Mouse (Mus musculus) hindbrain, embryonic 11.5 days (tissue): ENCODE results near the gene Mpzl3. TPM values are rescaled to one million over a fixed set of nuclear protein-coding genes. Genes with fewer than 3 reads are reported as not detected.
"Not testable (repeated sequence)": the region's sequence is repeated elsewhere in the genome, so short reads cannot be mapped to it uniquely, and the experiment has no call there.

Experiments
- ATAC-seq: fragments of 200-750 bp; cut with Nextera tagmentation; 2 replicates; pipeline ENCODE4 v1.8.0; 2017; ENCODE audit warnings: mild to moderate bottlenecking, moderate TSS enrichment, moderate library complexity; ENCODE audit not compliant: low FRiP score
- DNase-seq: peaks from one replicate; pipeline ENCODE4 v3.0.0-alpha.2; 2015; ENCODE audit warnings: low spot score
- H3K27ac ChIP-seq: fragments of 300-500 bp; sonication (generic); 2 replicates; pipeline ENCODE4 v1.5.1; 2014; ENCODE audit warnings: mild to moderate bottlenecking, low read depth, low read length
- H3K27me3 ChIP-seq: fragments of 300-500 bp; sonication (generic); 2 replicates; pipeline ENCODE4 v1.6.1; 2014; ENCODE audit warnings: mild to moderate bottlenecking, low read length, moderate library complexity, mixed read lengths; ENCODE audit not compliant: control insufficient read depth, insufficient read depth
- H3K36me3 ChIP-seq: fragments of 300-500 bp; sonication (generic); 2 replicates; pipeline ENCODE4 v1.6.1; 2014; ENCODE audit warnings: mild to moderate bottlenecking, low read length, moderate library complexity, mixed read lengths; ENCODE audit not compliant: control insufficient read depth, insufficient read depth
- H3K4me1 ChIP-seq: fragments of 300-500 bp; sonication (generic); replicated peaks from 2 replicates; pipeline ENCODE4 v1.6.1; 2014; ENCODE audit warnings: low read length, mixed read lengths; ENCODE audit not compliant: control insufficient read depth, insufficient read depth
- H3K4me2 ChIP-seq: fragments of 300-500 bp; sonication (generic); replicated peaks from 2 replicates; pipeline ENCODE4 v1.6.1; 2014; ENCODE audit warnings: mild to moderate bottlenecking, low read depth, low read length
- H3K4me3 ChIP-seq: fragments of 300-500 bp; sonication (generic); 2 replicates; pipeline ENCODE4 v1.5.1; 2014; ENCODE audit warnings: low read depth, low read length
- H3K9ac ChIP-seq: fragments of 300-500 bp; sonication (generic); 2 replicates; pipeline ENCODE4 v1.6.1; 2014; ENCODE audit warnings: low read depth, low read length
- H3K9me3 ChIP-seq: fragments of 300-500 bp; sonication (generic); 2 replicates; pipeline ENCODE4 v1.6.1; 2016; ENCODE audit warnings: low read length; ENCODE audit not compliant: control insufficient read depth
- WGBS: fragments of 180-500 bp; shearing (Covaris S2); extraction: QIAGEN DNeasy Blood & Tissue Kit; methylation state at CpG from one replicate; pipeline ENCODE4 v1.1.7; 2014; 5-methylcytosine and 5-hydroxymethylcytosine counted together
- polyA plus RNA-seq: library from polyadenylated mRNA; unstranded; fragments of >200 nt; fragmentation: Nextera tagmentation; extraction: Ambion mirVana; gene quantifications from 2 replicates; pipeline ENCODE4 v1.2.1, GENCODE M21; 2014

The Mpzl3 gene
- polyA plus RNA-seq, 1 experiment from 2014 or later: 2.8 TPM

DNA sequence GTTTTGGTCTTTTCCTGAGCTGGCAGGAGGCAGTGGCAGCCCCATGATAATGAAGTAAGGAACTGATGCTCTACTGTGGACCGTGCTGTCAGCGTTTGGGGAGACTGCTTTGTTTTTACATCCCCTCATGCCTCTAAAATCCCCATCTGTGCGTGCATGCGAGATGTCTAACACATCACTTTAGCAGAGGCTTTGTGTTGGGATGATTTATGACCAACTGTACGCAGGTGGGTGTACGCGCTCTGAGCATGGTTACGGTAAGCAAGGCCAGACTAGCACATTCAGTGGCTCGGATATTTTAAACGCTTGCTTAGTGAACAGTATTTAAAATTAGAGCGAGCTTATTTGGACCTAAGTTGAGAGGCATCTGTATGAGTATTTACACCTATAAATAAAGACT lies 37.0 kb upstream of the Mpzl3 start:
- WGBS: 83% methylated on average over 11 of the region's 11 CpGs
- ATAC-seq: no peak
- Histone ChIP-seq H3K4me2 (no peak overlapping the region), H3K36me3 (no peaks in the 10 kb centered on the region), H3K4me3 (no peak overlapping the region), H3K9me3 (no peaks in the 10 kb centered on the region), H3K27me3 (no peaks in the 10 kb centered on the region), H3K4me1 (no peaks in the 10 kb centered on the region), H3K27ac (no peak overlapping the region), H3K9ac (no peak overlapping the region)
- no peak for DNase-seq

DNA sequence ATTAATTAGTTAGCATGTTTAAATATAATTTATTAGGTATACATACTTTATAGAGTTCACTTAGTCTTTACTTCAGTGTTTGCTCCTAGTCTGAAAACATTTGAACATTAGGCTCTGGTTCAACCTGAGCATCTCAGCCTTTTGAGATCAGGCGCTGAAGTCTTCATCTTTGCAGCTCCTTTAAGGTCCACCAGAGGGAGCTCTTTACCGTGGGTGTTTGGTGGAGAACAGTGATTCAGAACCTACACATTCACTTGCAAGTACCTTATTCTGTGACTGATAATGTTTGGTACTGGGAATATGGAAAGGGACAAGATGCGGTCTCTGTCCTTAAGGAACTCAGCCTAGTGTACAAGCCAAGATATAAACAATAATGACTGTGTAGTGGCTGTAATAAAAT lies 32.2 kb upstream of the Mpzl3 start:
- ATAC-seq: no peak
- WGBS: 16% methylated on average over 3 of the region's 3 CpGs
- Histone ChIP-seq H3K4me1 (no peaks in the 10 kb centered on the region), H3K27ac (no peak overlapping the region), H3K4me2 (no peak overlapping the region), H3K36me3 (no peaks in the 10 kb centered on the region), H3K9me3 (no peaks in the 10 kb centered on the region), H3K4me3 (no peak overlapping the region), H3K27me3 (no peaks in the 10 kb centered on the region), H3K9ac (no peak overlapping the region)
- peak; percentile 82 for DNase-seq

DNA sequence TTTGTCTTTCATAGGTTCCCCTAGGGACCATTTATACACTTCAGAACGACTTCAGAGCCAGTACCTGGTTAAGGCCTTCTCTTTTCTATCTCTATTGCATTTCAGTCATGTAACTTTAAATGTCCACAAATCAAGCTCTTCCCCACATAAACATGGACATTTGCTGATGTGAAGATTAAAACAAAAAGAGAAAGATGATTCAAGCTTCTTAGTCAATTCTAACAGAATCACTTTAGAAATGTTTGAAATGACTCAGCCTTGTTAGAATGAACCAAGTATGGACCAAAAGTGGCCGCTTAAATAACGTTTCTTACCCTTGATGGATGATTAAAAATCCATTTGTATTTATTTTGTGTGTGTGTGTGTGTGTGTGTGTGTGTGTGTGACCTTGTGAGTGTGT lies 31.3 kb upstream of the Mpzl3 start:
- H3K4me2 ChIP-seq: no peak overlapping the region
- H3K27me3 ChIP-seq: no peaks in the 10 kb centered on the region
- ATAC-seq: no peak
- no peaks in the 10 kb centered on the region for H3K4me1 ChIP-seq
- 64% methylated on average over 3 of the region's 3 CpGs for WGBS
- no peak overlapping the region for H3K4me3 ChIP-seq
- H3K9ac ChIP-seq: no peak overlapping the region
- H3K9me3 ChIP-seq: no peaks in the 10 kb centered on the region
- no peak overlapping the region for H3K27ac ChIP-seq
- DNase-seq: no peak
- H3K36me3 ChIP-seq: no peaks in the 10 kb centered on the region

DNA sequence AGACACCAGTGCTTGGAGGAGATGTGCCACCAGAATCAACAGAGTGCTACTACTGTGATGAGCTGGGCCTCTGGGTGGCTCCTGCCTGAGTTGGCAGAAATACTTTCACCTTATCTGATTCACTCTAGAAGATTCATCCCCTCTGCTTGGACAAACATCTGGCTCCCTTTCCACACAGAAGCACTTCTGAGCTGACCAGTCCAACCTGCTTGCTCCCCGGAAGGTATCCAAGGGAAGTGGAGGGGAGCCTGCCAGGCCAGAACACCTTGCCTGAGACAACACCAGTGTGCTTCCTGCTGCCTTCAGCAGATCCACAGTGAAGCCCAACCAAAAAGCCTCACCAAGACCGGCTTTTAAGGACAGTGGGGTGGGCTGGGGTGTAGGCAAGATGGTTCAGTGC lies 30.8 kb upstream of the Mpzl3 start:
- DNase-seq: no peak
- WGBS: 84% methylated on average over 2 of the region's 2 CpGs
- H3K36me3 ChIP-seq: no peaks in the 10 kb centered on the region

DNA sequence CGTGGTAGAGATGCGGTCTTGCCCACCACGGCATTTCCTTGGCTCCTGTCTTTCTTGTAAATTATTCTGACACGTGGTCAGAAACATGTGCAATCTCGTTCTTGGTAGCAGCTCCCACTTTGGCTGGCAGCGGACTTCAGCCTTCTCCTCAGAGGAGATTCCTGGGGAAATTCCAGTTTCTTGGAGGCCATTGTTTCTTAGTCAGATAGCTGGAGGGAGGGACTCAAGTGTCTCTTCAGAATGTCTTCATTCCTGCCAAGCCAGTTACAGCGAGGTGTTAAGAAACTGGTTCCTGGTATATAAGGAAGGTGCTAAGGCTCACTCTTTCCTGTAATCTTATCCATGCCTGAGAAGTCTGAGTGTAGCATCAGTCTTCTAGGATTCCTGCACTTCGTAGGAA lies 27.6 kb upstream of the Mpzl3 start:
- no peak overlapping the region for H3K27ac ChIP-seq
- no peaks in the 10 kb centered on the region for H3K36me3 ChIP-seq
- ATAC-seq (no peak), DNase-seq (no peak)
- no peaks in the 10 kb centered on the region for H3K27me3 ChIP-seq
- H3K4me2 ChIP-seq: no peak overlapping the region
- H3K9ac ChIP-seq: no peak overlapping the region
- no peaks in the 10 kb centered on the region for H3K9me3 ChIP-seq
- no peaks in the 10 kb centered on the region for H3K4me1 ChIP-seq
- H3K4me3 ChIP-seq: no peak overlapping the region
- 74% methylated on average over 8 of the region's 8 CpGs for WGBS

More for the DNA sequence above, 30.8 kb upstream of the Mpzl3 start:
- Histone ChIP-seq H3K27me3 (no peaks in the 10 kb centered on the region), H3K27ac (no peak overlapping the region), H3K9me3 (no peaks in the 10 kb centered on the region), H3K4me1 (no peaks in the 10 kb centered on the region), H3K9ac (no peak overlapping the region), H3K4me2 (no peak overlapping the region), H3K4me3 (no peak overlapping the region)
- ATAC-seq: no peak

DNA sequence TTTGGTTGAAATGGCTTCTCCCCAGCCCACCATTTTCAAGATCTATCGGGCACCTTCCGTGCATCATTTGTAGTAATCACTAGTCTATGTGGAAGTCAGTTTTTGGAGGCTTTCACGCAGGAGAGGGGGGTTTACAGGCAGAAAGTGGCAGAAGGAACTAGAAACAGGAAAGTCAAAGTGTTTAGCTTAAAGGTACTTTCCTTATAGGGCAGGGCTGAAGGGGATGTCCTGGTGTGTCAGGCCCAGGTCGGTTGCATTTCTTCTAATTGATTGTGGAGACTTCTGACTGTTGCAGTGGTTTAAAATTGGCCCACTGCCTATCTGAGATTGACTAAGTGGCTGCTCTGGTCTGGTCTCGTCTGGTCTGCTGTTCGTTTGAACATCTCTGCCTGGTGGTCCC lies 24.6 kb upstream of the Mpzl3 start:
- no peaks in the 10 kb centered on the region for H3K36me3 ChIP-seq
- ATAC-seq: no peak

DNA sequence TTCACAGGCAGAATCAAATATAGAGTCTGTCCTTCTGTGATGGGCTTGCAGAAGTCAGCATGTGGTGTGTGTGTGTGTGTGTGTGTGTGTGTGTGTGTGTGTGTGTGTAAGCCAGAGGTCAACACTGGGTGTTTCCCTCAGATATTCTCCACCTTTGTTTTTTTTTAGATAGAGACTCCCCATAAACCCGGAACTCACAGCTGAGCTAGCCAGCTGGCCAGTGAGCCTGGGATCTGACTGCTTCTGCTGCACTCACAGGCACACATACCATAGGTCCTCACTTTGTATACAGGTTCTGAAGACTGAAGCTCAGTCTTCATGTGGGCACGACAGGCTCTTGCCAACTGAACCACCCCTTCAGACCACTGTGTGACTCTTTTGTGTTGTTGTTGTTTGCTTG lies 22.7 kb upstream of the Mpzl3 start:
- Histone ChIP-seq H3K4me3 (no peak overlapping the region), H3K27me3 (no peaks in the 10 kb centered on the region)
- WGBS: 81% methylated on average over 2 of the region's 2 CpGs

More for the DNA sequence above, 24.6 kb upstream of the Mpzl3 start:
- Histone ChIP-seq H3K9me3 (no peaks in the 10 kb centered on the region), H3K27me3 (no peaks in the 10 kb centered on the region), H3K4me1 (no peaks in the 10 kb centered on the region), H3K4me2 (no peak overlapping the region), H3K4me3 (no peak overlapping the region), H3K9ac (no peak overlapping the region), H3K27ac (no peak overlapping the region)
- 74% methylated on average over 6 of the region's 6 CpGs for WGBS
- DNase-seq: no peak

DNA sequence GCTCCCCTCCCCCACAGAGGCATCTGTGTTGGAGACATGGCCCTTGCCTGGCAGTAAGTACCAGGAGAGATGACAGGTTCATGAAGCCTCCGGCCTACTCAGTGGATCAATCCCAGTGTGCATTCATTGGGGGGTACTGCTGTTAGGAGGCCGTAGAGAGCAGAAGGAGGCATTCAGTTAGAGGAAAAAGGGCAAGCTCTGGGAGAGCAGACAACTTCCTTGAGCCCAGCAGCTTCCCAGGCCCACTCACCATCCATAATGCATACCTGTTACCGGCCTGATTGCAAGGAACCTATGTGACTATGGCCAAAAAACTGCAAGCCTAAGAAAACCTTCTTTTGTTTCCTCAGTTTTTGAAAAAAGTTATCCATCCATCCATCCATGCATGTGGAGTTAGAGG lies 20.5 kb upstream of the Mpzl3 start:
- no peak overlapping the region for H3K4me3 ChIP-seq
- no peak overlapping the region for H3K9ac ChIP-seq
- DNase-seq (no peak), ATAC-seq (no peak)
- no peak overlapping the region for H3K4me2 ChIP-seq
- no peaks in the 10 kb centered on the region for H3K4me1 ChIP-seq
- no peaks in the 10 kb centered on the region; the same call in 1 of the 2 replicates for H3K27me3 ChIP-seq
- no peak overlapping the region for H3K27ac ChIP-seq
- no peaks in the 10 kb centered on the region for H3K9me3 ChIP-seq
- WGBS: 84% methylated on average over 3 of the region's 3 CpGs
- H3K36me3 ChIP-seq: no peaks in the 10 kb centered on the region

More for the DNA sequence above, 22.7 kb upstream of the Mpzl3 start:
- DNase-seq (no peak), ATAC-seq (no peak)
- Histone ChIP-seq H3K36me3 (no peaks in the 10 kb centered on the region), H3K9me3 (no peaks in the 10 kb centered on the region), H3K4me2 (no peak overlapping the region), H3K9ac (no peak overlapping the region), H3K4me1 (no peaks in the 10 kb centered on the region), H3K27ac (no peak overlapping the region)

DNA sequence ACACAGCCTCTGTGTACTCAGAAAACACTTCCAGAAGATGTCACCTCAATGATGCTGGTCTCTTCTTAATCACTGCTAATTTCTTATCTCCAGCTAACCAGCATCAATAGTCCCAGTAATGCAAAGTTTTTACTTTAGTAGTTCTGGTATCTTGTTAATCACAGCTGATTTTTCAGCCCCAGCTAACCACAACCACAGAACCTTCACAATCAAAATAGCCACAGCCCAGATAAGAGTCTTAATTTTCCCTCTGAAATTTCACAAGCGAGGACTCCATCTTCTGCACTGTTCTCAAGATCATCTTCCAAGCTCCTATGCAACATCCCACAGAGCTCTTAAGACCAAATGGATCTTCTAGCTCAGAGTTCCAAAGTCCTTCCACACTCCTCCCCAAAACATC lies 17.2 kb upstream of the Mpzl3 start:
- not testable (repeated sequence) for H3K9ac ChIP-seq, ATAC-seq, H3K4me1 ChIP-seq, H3K9me3 ChIP-seq, H3K36me3 ChIP-seq, H3K27ac ChIP-seq, H3K4me2 ChIP-seq, H3K4me3 ChIP-seq, DNase-seq
- WGBS: 84% methylated on average over 1 of the region's 1 CpGs
- H3K27me3 ChIP-seq: peaks cover 30% of the 10 kb centered on the region
